Mouse (Mus musculus) G1E (cell line): ENCODE measurements at regions not wholly inside any gene's neighbourhood (a gene's known extent, or its start where the extent isn't known, plus 50 kb on each side); places are given as distances from the start of the nearest gene placed in this dataset.

Experiments
- CTCF ChIP-seq: IDR thresholded peaks from 2 replicates; pipeline ENCODE4 v1.5.1; 2012; ENCODE audit warnings: low read depth, low read length, inconsistent platforms, mixed read lengths
- GATA1 ChIP-seq: IDR thresholded peaks from 2 replicates; pipeline ENCODE4 v1.6.1; 2012; ENCODE audit warnings: borderline replicate concordance, low read length, inconsistent platforms, mixed read lengths

DNA sequence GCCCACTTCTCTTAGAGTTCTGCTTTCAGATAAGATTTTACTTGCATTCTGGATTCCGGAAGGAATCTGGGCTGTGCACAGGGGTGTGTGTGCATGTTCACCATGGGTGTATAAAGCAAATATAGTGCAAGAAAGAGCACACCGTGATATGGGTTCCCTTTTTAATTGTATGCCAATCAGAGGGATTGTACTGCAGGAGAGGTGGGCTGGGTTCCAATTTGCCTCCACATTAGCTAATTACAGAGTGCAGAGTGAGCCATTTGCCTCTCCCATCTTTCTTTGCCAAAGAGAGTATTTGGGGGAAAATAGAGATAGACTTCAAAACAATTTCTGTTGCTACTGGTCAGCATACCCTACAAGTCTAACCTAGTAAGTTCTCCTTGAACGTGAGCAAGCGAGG, 86.4 kb upstream of the 4930583I09Rik start:
- TF ChIP-seq CTCF (no peak), GATA1 (no peak)
